Mouse (Mus musculus) gastrocnemius, adult 8-10 months (tissue): ENCODE results near the gene Med12l. TPM values are rescaled to one million over a fixed set of nuclear protein-coding genes. Genes with fewer than 3 reads are reported as not detected.

Source experiments
- DNase-seq, 2 experiments: peaks; one replicate each; pipeline ENCODE4 v3.0.0; 2022; ENCODE audit warnings: low spot score in 2 of 2
- total RNA-seq, 4 experiments: library from RNA; stranded (reverse); gene quantifications; 2 replicates each; pipeline ENCODE4 v1.2.4; 2022

The Med12l gene
- total RNA-seq, 4 experiments from 2014 or later: 0.29 to 0.64 (median 0.34) TPM

DNA sequence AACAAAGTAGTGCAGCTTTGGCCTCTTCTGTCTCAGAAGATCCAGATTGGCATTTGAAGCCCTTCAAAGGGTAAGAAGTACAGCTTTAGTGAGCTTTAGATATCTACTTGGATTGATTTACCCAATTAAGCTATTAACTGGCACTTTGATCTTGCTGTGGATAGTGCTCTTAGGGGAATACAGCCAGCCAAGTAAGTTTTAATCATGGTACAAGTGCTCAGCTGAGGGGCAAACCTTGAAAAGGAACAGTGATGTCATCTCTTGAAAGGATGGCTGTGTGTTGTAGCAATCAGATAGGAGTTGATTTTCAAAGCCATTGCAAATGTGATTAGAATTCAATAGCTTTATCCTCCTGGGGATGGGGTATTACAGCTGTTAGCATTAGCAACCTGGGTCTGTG, 176.5 kb downstream of the Med12l start:
- DNase-seq: no peak

DNA sequence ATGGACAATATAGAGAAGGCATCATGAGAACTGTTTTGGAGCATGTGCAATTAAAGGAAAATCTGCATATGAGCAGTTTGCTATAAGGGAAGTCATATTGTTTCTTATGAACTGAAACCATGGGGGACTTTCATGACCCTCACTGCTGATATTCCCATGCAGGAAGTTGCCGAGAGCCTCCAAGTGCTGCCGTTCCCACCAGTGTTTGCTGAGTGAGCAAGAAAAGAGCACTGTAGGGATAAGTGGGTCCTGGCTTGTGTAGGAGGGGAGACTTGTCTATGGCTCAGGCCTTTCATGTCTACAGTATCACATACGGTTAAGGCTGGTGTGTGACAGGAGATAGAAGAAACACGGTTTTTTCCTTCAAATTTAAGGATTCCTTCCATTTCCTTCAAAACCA, 180.0 kb downstream of the Med12l start:
- no peak for DNase-seq

DNA sequence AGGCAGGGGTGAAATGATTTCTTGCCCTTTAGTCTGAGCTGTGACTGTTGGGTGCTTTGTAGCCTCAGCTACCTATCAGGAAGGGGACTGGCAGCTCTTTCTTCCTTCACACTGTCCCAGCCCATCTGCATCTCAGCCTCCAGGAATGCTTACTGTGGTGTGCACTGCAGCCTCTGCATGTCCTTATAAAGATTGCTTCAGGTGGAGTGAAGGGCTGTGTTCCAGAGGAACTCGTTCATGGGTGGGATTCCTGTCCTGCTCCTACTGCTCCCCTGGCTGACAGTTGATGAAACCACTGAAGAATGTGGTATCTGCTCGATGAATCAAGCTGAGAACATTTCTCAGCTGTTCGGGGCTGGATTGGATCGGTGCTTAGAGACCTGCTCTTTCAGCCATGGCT, 181.7 kb downstream of the Med12l start:
- no peak for DNase-seq

DNA sequence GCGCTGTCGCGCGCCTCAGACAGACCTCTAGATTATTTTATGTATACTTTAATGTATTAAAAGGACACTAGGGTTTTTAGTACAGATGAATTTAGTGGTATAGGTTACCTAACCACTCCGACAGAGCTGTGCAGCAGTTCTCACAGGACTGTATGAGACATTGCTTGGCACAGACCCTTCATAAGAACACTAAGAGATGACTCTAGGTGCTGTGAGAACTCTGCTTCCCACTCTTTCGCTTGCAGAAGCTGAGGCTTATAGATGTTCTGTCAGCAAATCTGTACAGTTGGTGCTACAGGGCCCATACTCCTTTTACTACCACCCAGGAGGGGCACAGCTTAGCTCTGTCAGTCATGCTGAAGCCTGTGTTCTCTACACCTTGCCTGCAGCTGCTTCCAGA, 186.0 kb downstream of the Med12l start:
- DNase-seq: no peak

DNA sequence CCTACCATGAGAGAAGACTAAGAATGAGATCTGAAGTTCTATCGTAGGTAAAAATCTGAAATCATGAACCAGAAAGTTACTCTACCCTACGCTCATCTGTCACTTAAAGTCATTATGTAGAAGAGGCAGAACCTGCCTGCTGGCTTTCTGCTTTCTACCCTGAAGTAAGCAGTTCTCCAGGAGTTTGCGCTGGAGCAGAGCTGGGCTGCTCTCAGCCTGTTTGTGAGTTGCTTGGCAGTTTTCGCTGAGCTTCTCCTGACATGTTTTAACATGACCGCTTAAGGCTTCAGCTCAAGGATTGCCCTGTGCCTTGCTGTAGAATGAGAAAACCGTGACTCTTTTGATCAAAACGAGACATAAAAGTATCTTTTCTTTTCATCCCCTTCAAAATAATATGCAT, 188.5 kb downstream of the Med12l start:
- DNase-seq: no peak

DNA sequence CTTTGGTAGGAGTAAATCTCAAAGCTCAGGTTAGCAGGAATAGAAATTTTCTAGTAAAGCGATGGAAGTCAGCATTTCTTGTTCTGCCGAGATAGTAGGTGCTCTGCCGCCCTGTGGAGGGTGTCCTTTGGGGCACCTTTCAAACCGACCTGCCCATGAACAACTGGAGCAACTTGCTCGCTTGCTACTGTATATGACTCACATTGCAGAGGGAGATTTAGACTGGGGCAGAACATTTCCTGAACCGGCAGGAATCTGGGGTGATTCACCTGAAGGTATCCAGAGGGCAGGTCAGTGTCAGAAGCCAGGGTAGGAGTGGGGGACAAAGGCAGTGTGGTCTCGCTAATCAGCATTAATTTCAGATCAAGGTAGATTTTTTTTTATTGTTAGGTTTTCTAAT, 189.3 kb downstream of the Med12l start, which contains the start of gene Gpr87:
Gpr87 (minus strand) TSS at position 167 of the 400 bp plus-strand sequence.
- DNase-seq: no peak

DNA sequence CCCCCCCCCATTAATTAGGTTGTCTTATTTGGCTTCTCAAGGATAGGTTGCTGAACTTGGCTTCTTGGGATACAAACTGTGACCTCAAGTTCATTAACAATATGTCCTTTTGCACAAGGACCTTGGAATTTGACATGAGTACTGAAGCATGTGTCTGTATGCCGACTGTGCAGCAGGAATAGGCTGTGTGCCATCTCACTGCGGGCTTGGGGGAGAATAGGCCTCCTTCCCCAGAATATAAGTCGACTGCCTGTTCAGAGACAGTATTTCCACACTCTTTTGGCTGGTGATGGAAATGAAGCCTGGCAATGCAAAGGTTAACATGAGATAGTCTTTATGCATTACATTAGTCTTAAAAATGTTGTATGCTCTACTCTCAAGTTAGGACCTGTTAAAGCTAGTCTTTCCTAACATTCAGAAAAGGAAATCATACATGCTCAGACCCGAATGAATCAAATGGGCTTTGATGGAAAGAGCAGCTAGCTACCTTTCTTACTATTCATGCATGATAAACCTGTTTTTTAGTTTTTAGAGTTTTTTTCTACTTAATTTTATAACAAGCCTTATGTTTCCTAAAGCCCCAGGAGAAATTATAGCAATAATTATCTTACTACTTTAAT, 191.8 kb downstream of the Med12l start:
- DNase-seq: no peak

DNA sequence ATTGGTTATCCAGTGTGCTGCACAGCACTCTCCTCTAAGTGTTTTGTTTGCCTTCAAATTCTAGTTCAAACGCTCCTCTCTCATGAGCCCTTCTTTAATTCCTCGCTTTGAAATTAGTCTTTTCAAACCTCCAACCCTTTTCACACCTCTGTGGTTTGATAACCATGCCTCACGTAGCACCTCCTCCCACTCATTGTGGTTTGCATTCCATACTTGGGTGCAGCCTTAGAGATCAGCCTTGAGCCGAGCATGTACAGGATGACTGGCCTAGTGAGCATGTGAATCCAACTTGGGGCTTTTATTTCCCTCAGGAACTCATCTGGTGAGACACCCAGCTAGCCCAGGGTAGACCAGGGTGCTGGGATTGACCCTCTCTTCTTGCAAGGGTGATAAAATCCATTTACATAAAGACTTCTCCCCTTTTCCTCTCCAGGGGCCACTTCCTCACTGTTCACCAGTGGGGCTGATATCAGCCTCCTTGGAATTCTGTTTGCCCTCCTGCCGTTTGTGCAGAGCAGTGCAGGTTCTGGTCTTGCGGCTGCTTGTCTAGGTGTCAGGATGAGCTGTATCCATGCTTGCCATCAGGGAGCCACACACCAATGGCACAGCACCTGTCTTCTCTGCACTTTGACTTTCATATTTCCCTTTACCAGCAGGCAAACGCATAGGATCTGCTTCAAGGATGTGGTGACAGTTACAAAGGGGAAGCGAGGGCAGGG, 198.3 kb downstream of the Med12l start:
- no peak for DNase-seq

DNA sequence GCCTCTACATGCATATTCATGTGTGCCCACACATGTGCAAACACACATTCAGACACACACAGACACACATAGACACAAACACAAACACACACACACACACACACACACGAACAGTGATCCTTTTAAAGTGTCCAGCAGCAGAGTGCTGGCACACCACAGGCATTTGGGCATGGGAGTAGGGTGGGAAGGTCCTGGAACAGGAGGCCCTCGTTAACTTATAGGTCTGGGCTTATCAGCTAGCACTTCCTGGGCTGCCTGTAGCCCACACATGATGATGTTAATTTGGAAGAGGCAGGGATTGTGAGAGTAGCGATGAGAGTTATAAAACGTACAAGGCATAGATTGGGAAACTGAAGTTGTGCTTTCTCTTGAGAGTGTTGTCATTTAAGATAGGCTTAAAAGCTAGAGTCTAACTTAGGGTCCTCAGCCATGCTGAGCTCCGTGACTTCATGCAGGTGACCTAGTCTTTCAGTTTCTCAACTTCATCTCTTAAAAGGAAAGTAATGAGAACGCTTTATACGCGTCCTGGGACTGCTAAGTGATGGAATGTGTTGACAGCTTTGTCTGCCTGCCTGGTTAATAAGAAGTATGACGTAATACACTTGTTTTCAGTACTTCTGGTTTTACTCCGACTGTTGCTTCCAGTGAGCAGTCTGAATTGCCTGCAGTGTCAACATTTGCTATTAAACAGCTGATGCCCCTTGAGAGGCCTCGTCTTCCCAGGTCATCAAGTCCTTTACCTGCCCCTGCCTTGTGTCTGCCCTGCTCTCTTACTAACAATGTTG, 199.3 kb downstream of the Med12l start:
- DNase-seq: no peak

DNA sequence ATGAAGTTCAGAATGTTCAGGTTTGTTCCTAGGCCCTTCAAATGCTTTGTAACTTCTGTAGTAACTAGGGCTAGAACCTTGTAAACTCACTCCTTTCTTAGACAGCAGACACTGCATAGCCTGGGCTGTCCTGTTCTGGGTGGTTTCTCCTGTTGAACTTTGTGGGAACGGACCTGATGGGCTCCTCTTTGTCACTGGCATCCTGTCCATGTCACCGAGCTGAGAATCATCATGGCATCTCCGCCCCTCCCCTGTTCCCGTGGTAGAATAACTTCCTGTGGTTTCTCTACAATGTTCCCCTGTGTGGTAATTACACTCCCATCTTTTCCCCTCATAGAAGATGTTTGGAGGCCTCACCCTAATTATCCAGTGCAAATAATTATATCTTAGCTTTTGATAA, 200.3 kb downstream of the Med12l start:
- DNase-seq: no peak

DNA sequence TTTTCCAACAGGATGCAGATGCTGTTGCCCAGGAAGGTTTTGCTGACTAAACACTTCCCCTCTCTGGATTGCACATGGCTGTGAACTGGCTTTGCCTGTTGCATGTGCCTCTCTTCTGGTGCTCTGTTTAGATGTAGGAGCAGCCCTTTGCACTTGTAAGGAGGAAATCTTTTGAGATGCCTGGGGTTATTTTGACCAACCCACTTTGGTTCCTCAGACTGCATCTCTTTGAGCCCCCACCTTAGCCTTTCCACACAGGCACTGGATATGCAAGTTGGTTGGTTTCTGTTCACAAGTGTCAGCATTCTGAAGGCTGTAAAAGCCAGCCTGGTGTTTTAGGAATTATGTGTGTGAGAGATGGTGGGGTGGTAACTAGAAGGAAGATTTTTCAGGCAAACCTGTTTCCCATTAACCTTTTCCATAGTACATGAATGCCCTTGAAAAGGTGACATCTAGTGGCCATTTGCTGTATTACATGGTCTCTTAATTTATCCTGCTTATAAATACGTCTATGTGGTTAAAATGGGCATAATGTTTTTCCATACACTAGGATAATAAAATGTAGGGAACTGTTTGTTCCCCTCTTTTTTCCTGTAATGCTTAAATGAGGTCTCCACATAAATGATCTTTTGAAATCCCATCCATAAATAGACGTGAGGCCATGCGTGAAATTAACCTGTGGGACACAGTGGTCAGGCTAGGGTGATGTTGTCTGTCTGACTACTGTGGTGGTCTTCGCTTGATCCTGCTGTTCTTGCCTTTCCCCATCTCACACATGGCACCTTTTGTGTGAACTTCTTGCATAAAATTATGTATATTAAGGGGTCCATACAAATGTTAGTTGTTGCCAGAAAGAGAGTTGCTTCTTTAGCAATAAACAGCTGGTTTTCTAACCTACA, 203.3 kb downstream of the Med12l start:
- no peak for DNase-seq

DNA sequence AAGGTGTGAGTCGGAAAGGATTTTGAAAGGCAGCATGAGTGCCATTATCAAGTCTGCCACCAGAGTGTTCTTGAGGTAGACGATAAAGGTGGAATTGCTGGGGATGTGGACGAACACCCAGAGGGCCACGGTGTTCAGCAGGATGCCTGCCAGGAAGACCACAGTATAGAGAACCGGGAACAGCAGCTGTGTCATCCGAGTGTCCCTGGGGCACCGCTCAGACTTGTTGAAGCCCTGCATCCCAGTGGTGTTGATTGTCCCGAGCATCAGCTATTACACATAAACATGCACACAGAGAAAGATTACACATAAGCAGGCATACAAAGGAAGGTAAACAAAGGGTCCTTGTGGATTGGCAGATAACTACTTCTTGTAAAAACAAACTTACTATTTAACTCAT, 204.5 kb downstream of the Med12l start:
- no peak for DNase-seq

DNA sequence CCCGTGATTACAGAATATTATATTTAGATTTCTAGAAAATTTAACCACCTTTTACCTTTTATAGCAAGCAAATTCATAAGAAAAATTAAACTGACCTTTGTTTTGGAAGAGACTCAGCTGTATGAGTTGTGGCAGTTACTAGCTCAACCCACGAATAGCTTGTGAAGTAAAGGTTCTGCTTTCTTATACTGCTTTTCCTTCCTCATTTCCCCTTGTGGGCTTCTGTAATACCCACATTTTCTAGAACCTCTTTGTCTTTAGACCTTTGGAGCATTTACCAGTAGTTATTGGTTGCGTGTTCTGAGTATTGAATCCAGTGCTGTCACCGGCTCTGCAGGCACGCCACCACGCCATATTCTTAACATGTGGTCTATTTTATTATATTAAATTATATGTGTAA, 205.1 kb downstream of the Med12l start, which contains the start of gene P2ry13:
P2ry13 (minus strand) TSS at position 156 of the 400 bp plus-strand sequence.
- no peak for DNase-seq

DNA sequence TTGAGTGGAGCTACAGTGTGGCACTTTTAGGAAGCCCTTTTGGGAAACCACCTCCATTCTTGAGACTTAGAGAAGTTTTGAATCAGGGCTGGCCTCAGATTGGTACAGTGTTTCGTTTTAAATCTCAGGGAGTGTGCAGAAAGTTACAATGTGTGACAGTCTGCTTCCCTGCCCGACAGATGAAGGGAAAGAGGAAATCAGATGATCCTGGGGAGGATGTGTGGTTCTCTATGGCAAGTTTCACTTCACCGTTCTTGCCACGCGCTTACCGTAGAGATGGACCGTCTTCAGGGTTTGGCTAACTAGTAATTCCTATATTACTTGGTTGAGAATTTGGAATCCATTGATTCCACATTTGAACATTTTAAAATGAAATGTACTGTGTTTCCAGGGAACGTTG, 206.2 kb downstream of the Med12l start:
- DNase-seq: no peak

DNA sequence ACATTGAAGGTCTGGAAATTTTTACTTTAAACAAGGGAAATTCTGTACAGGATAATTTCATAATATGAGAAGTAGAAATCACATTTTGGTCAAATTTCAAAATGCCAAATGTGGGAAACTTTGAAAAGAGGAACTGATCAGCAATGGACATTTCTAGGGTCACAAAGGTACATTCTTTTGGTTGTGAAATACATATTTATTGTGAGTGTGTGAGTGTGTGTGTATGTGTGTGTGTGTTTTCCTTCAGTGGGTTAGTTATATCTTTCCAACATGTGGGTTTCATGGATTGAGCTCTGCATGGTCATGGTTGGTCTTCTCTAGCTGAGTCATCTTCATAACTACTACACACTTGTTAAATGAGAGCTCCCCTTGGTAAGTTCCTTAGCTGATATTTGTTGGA, 206.8 kb downstream of the Med12l start:
- no peak for DNase-seq

DNA sequence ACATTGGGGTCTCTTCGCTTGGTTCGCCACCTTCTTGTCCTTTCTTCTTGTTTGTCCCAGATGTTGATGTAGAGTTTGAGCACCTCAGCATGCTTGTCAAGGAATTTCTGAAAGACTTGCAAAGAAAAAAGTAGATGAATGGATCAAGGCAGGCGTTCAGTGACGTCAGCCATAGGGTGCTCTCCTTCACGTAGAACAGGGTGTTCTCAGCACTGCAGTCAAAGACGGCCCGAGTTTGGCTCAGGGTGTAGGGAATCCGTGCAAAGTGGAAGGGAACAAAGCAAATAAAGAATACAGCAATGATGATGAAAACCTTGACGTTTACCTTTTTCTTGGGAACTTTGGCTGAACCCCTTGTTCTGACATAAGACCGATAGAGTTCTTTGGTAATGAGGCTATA, 211.6 kb downstream of the Med12l start:
- DNase-seq: no peak

DNA sequence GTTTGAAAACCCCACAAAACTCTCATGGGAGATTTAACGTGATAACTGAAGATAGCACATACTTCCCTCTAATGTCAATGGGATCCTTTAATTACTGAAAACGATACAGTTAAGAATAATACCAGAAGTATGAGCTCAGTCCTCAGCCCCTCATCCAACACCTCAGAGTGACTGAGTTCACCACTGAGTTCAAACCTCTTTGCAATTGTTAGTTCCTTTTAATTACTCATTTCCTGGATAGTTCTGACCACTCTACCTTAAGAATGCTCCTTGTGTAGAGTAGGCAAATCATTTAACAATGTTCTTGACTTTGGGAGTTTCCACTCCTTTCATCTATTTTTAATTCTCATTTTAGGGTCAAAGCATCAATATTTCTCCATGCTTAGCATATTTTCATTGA, 213.7 kb downstream of the Med12l start:
- no peak for DNase-seq

DNA sequence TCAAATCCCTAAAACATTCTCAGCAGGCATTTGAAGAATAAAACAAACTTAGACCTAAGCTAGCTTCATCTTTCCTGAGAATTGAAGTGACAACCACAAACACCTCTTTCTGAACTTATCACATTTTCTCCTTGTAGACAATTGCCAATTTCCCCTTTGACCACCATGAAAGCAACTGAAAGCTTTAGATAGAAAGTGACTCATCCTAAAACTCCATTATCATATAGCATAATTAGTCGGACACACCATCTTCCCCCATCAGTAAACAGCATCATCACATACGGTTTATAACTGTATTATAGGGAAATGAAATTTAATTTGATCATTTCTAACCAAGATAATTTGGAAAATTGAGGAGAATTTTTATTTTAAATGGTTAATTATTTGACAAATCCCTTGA, 216.7 kb downstream of the Med12l start:
- DNase-seq: no peak

DNA sequence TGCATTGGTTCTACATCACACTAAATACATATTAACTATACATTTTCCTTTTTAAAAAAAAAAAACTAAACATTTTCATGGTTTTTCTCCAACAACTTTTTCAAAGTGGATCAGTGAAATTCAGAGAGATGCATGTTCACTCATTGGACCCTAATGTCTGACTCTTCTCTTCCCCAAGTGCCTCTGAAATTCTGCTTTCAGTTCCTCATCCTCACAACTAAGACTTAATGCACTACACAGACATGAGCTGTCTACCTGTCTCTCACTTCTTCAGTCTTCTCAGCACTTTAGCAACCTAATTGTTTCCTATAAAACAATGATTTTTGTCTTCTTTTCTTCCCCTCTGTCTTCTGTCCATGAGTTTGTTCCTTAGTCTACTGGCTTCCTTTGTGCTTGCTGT, 219.8 kb downstream of the Med12l start:
- DNase-seq: no peak

DNA sequence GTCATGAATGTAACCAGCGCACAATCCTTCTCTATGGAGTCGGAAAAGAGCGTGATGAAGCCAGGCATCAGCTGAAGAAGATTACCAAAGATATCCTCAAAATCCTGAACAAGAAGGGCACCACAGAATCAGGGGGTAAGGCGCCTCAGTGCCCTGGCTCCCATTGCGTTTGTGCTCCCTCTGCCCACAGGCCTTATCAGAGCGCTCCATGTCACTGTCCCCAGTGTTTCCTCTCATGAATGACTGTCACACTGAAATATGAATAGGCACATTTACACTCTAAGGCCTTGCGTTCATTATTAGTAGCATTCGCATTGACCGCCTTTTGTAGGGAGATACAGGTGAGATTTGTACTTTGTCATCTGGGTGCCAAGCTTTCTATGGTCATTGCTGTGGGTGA, 222.1 kb downstream of the Med12l start:
- DNase-seq: no peak
